Mouse (Mus musculus) hematopoietic stem cell, adult 5-6 weeks (primary cell): ENCODE results near the gene Lin54. TPM values are rescaled to one million over a fixed set of nuclear protein-coding genes. Genes with fewer than 3 reads are reported as not detected.

Source experiments
- total RNA-seq: library from RNA; stranded (forward); fragments of 172-1452, 232-1000 nt; gene quantifications from 2 replicates; pipeline ENCODE4 v1.2.3, GENCODE M21; 2017

Gene Lin54
- total RNA-seq, 1 experiment from 2014 or later = 37.5 TPM

Other genes starting within 250 kb of the Lin54 start
- 95.9 and 134 TPM in 2 replicates for gene Sec31a, start 84.4 kb downstream of the Lin54 start, total RNA-seq
- 117 and 166 TPM in 2 replicates for gene Cops4, start 17.7 kb upstream of the Lin54 start, total RNA-seq
- 739 and 944 TPM in 2 replicates for gene Plac8, start 71.6 kb upstream of the Lin54 start, total RNA-seq
- gene Coq2, start 174.5 kb upstream of the Lin54 start, total RNA-seq = 46.2 and 51.4 TPM in 2 replicates
- 7.1 and 7.9 TPM in 2 replicates for gene Hpse, start 219.1 kb upstream of the Lin54 start, total RNA-seq